Mouse (Mus musculus) erythroblast, embryonic 14.5 days (primary cell): Measurements from ENCODE around the gene Syne1.

ENCODE experiments used
- GATA1 ChIP-seq: IDR thresholded peaks from 2 replicates; pipeline ENCODE4 v1.6.1; 2012; ENCODE audit warnings: low read length, inconsistent platforms, mixed read lengths
- TAL1 ChIP-seq: IDR thresholded peaks from 3 replicates; pipeline ENCODE4 v1.6.1; 2012; ENCODE audit warnings: low read length, inconsistent platforms, mixed read lengths

DNA sequence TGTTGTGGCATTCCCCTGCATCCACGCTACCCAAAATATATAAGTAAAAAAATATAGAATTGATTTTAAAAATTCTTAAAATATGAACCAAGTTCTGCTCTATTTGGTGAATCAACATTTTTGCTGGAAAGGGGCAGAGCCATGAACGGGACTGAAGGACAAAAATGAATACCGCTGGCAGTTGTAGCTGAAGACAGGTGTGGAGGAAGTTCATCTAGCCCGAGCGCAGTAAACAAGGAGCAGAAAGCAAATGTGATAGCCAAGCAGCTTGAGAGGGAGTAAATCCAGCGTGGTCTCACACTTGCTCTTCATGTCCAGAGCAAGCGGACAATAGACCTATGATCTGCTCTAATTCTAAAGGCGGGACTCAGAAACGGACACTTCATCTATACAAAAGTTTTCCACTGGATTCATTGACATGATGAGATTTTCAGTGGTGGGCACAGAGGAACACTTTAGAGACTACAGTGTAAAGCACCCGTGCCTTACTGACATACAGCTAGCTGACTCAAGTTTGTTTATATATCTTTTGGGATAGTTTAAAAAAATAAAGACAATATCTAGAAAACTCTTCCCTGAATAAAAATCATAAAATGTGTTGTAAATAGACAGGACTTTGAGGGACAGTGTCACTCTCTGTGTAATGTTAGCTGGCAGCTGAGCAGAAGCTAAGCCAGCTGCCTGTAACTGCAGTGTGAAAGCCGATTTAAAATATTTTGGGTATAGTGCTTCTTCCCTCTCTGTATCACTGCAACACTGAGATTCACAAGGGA, 480.9 kb downstream of the Syne1 start:
- TF ChIP-seq TAL1 (no peak), GATA1 (no peak)
